Mouse (Mus musculus): ENCODE results near the gene Tut1. TPM values are rescaled to one million over a fixed set of nuclear protein-coding genes. Genes with fewer than 3 reads are reported as not detected.

Tut1 gene
- polyA plus RNA-seq, 1 experiment from 2014 or later: 26.2 TPM

- 80% methylated on average over 9 of the region's 9 CpGs for WGBS
- Histone ChIP-seq H3K27me3 (ENCODE audit: control insufficient read depth, insufficient read depth, low read depth, low read length) (no peaks in the 10 kb centered on the region), H3K4me1 (ENCODE audit: control insufficient read depth, insufficient read depth, low read length) (peaks cover 11% of the 10 kb centered on the region), H3K36me3 (ENCODE audit: control insufficient read depth, insufficient read depth, low read length) (peaks cover 10% of the 10 kb centered on the region), H3K27ac (ENCODE audit: low read length) (no peak overlapping the region), H3K9me3 (replicated peaks; ENCODE audit: control insufficient read depth, low read length, poor library complexity, severe bottlenecking) (no peaks in the 10 kb centered on the region), H3K9ac (ENCODE audit: low read depth, low read length) (peak overlapping the region; percentile 46; the same call in 1 of the 2 replicates), H3K4me2 (ENCODE audit: low read length) (peak overlapping the region; percentile 88; the same call in 1 of the 2 replicates), H3K4me3 (ENCODE audit: low read depth, low read length) (no peak overlapping the region)
- no peak for ATAC-seq
These were observed 31.9 kb upstream of the Tut1 start for GRCm38 (mm10) chr19:8921741-8922140.

- H3K27ac ChIP-seq (ENCODE audit: low read length): no peak overlapping the region
- H3K36me3 ChIP-seq (ENCODE audit: control insufficient read depth, insufficient read depth, low read length): peaks cover 12% of the 10 kb centered on the region
- no peak overlapping the region for H3K4me3 ChIP-seq (ENCODE audit: low read depth, low read length)
- no peaks in the 10 kb centered on the region for H3K9me3 ChIP-seq (replicated peaks; ENCODE audit: control insufficient read depth, low read length, poor library complexity, severe bottlenecking)
- no peaks in the 10 kb centered on the region for H3K27me3 ChIP-seq (ENCODE audit: control insufficient read depth, insufficient read depth, low read depth, low read length)
- 97% methylated on average over 2 of the region's 2 CpGs for WGBS
- no peak for ATAC-seq
- peaks cover 9% of the 10 kb centered on the region for H3K4me1 ChIP-seq (ENCODE audit: control insufficient read depth, insufficient read depth, low read length)
- no peak overlapping the region for H3K4me2 ChIP-seq (ENCODE audit: low read length)
- no peak overlapping the region for H3K9ac ChIP-seq (ENCODE audit: low read depth, low read length)
These were observed 26.9 kb upstream of the Tut1 start for GRCm38 (mm10) chr19:8926766-8927165.

- Histone ChIP-seq H3K4me1 (ENCODE audit: control insufficient read depth, insufficient read depth, low read length) (peaks cover 7% of the 10 kb centered on the region; the same call in 1 of the 2 replicates), H3K4me2 (ENCODE audit: low read length) (no peak overlapping the region), H3K4me3 (ENCODE audit: low read depth, low read length) (no peak overlapping the region), H3K27ac (ENCODE audit: low read length) (no peak overlapping the region), H3K27me3 (ENCODE audit: control insufficient read depth, insufficient read depth, low read depth, low read length) (no peaks in the 10 kb centered on the region), H3K36me3 (ENCODE audit: control insufficient read depth, insufficient read depth, low read length) (peaks cover 12% of the 10 kb centered on the region), H3K9me3 (replicated peaks; ENCODE audit: control insufficient read depth, low read length, poor library complexity, severe bottlenecking) (no peaks in the 10 kb centered on the region), H3K9ac (ENCODE audit: low read depth, low read length) (no peak overlapping the region)
- no peak for ATAC-seq
- 89% methylated on average over 12 of the region's 12 CpGs for WGBS
These were observed 25.6 kb upstream of the Tut1 start for GRCm38 (mm10) chr19:8927891-8928525.

GRCm38 (mm10) chr19:8928689-8929223 is 24.9 kb upstream of the Tut1 start:
- Histone ChIP-seq H3K27ac (ENCODE audit: low read length) (no peak overlapping the region), H3K4me2 (ENCODE audit: low read length) (peak overlapping the region; percentile 81), H3K4me1 (ENCODE audit: control insufficient read depth, insufficient read depth, low read length) (peaks cover 7% of the 10 kb centered on the region; the same call in 1 of the 2 replicates), H3K4me3 (ENCODE audit: low read depth, low read length) (peak overlapping the region; percentile 47), H3K9ac (ENCODE audit: low read depth, low read length) (no peak overlapping the region), H3K27me3 (ENCODE audit: control insufficient read depth, insufficient read depth, low read depth, low read length) (no peaks in the 10 kb centered on the region), H3K9me3 (replicated peaks; ENCODE audit: control insufficient read depth, low read length, poor library complexity, severe bottlenecking) (no peaks in the 10 kb centered on the region), H3K36me3 (ENCODE audit: control insufficient read depth, insufficient read depth, low read length) (peaks cover 12% of the 10 kb centered on the region)
- ATAC-seq: peak; percentile 6; the same call in 1 of the 2 replicates
- WGBS: 14% methylated on average over 16 of the region's 16 CpGs

- H3K4me2 ChIP-seq (ENCODE audit: low read length): peak within 1 kb of the TSS; percentile 81
- peak within 1 kb of the TSS; percentile 75 for H3K9ac ChIP-seq (ENCODE audit: low read depth, low read length)
- WGBS: under 1% methylated on average over 65 of the region's 74 CpGs
- ATAC-seq: peak; percentile 63
- H3K27ac ChIP-seq (ENCODE audit: low read length): no peak within 1 kb of the TSS
- H3K9me3 ChIP-seq (replicated peaks; ENCODE audit: control insufficient read depth, low read length, poor library complexity, severe bottlenecking): no peaks in the 10 kb centered on the region
- H3K36me3 ChIP-seq (ENCODE audit: control insufficient read depth, insufficient read depth, low read length): peaks cover 12% of the 10 kb centered on the region
- H3K27me3 ChIP-seq (ENCODE audit: control insufficient read depth, insufficient read depth, low read depth, low read length): no peaks in the 10 kb centered on the region
- peak within 1 kb of the TSS; percentile 47 for H3K4me3 ChIP-seq (ENCODE audit: low read depth, low read length)
- peaks cover 7% of the 10 kb centered on the region; the same call in 1 of the 2 replicates for H3K4me1 ChIP-seq (ENCODE audit: control insufficient read depth, insufficient read depth, low read length)
These were observed 24.2 kb upstream of the Tut1 start, which contains the start of the genes Rom1 and Eml3 for GRCm38 (mm10) chr19:8929224-8930088. Rom1 (minus strand) TSS chr19:8929356. Eml3 (plus strand) TSS chr19:8929552.

- no peak for ATAC-seq
- WGBS: 15% methylated on average over 11 of the region's 11 CpGs
- peak overlapping the region; percentile 81 for H3K4me2 ChIP-seq (ENCODE audit: low read length)
- peaks cover 7% of the 10 kb centered on the region; the same call in 1 of the 2 replicates for H3K4me1 ChIP-seq (ENCODE audit: control insufficient read depth, insufficient read depth, low read length)
- H3K4me3 ChIP-seq (ENCODE audit: low read depth, low read length): peak overlapping the region; percentile 47
- H3K36me3 ChIP-seq (ENCODE audit: control insufficient read depth, insufficient read depth, low read length): peaks cover 12% of the 10 kb centered on the region
- no peaks in the 10 kb centered on the region for H3K9me3 ChIP-seq (replicated peaks; ENCODE audit: control insufficient read depth, low read length, poor library complexity, severe bottlenecking)
- no peaks in the 10 kb centered on the region for H3K27me3 ChIP-seq (ENCODE audit: control insufficient read depth, insufficient read depth, low read depth, low read length)
- H3K9ac ChIP-seq (ENCODE audit: low read depth, low read length): peak overlapping the region; percentile 75
- H3K27ac ChIP-seq (ENCODE audit: low read length): no peak overlapping the region
These were observed 23.5 kb upstream of the Tut1 start for GRCm38 (mm10) chr19:8930117-8930516.

GRCm38 (mm10) chr19:8930771-8931170 is 22.9 kb upstream of the Tut1 start:
- Histone ChIP-seq H3K36me3 (ENCODE audit: control insufficient read depth, insufficient read depth, low read length) (peaks cover 8% of the 10 kb centered on the region), H3K4me2 (ENCODE audit: low read length) (no peak overlapping the region), H3K9me3 (replicated peaks; ENCODE audit: control insufficient read depth, low read length, poor library complexity, severe bottlenecking) (no peaks in the 10 kb centered on the region), H3K27ac (ENCODE audit: low read length) (no peak overlapping the region), H3K4me1 (ENCODE audit: control insufficient read depth, insufficient read depth, low read length) (peaks cover 7% of the 10 kb centered on the region; the same call in 1 of the 2 replicates), H3K9ac (ENCODE audit: low read depth, low read length) (no peak overlapping the region), H3K27me3 (ENCODE audit: control insufficient read depth, insufficient read depth, low read depth, low read length) (no peaks in the 10 kb centered on the region), H3K4me3 (ENCODE audit: low read depth, low read length) (no peak overlapping the region; the same call in 1 of the 2 replicates)
- ATAC-seq: no peak
- 85% methylated on average over 7 of the region's 7 CpGs for WGBS

- peaks cover 4% of the 10 kb centered on the region; the same call in 1 of the 2 replicates for H3K4me1 ChIP-seq (ENCODE audit: control insufficient read depth, insufficient read depth, low read length)
- no peaks in the 10 kb centered on the region for H3K9me3 ChIP-seq (replicated peaks; ENCODE audit: control insufficient read depth, low read length, poor library complexity, severe bottlenecking)
- WGBS: 86% methylated on average over 2 of the region's 2 CpGs
- H3K4me3 ChIP-seq (ENCODE audit: low read depth, low read length): no peak overlapping the region
- no peak for ATAC-seq
- H3K9ac ChIP-seq (ENCODE audit: low read depth, low read length): no peak overlapping the region
- peaks cover 3% of the 10 kb centered on the region; the same call in 1 of the 2 replicates for H3K36me3 ChIP-seq (ENCODE audit: control insufficient read depth, insufficient read depth, low read length)
- H3K27me3 ChIP-seq (ENCODE audit: control insufficient read depth, insufficient read depth, low read depth, low read length): no peaks in the 10 kb centered on the region
- no peak overlapping the region for H3K27ac ChIP-seq (ENCODE audit: low read length)
- H3K4me2 ChIP-seq (ENCODE audit: low read length): no peak overlapping the region
These were observed 16.9 kb upstream of the Tut1 start for GRCm38 (mm10) chr19:8936736-8937135.
